In the genomic region with DNA sequence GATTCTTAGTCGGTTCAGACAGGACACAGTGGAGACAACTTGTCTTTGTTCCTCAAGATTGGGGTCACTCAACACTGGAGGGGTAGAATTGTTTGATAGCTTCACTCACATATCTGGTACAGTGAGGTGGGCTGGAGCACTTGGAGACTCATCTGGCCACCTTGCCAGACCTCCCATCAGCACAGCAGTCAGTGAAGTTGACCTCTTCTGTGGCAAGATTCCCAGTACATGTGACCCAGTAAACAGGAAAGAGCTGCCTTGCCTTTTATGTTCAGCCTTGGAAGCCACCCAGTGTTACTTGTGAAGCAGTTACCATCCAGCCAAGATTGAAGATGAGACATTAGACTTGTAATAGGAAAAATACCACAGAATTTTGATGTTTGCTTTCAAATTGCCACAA, we compare ENCODE assay signal across 8 mouse cellular contexts. TPM values are rescaled to one million over a fixed set of nuclear protein-coding genes. Genes with fewer than 3 reads are reported as not detected.
DNase-seq lines count a peak whose midpoint lies in the region; ATAC-seq lines count a peak whose summit lies in the region.

No protein-coding gene starts in this region.

- no peak overlapping the region for H3K27ac ChIP-seq in kidney, embryonic 14.5 days (ENCODE audit: low read depth, low read length)

- no peak overlapping the region for H3K4me2 ChIP-seq in kidney, embryonic 14.5 days (replicated peaks; ENCODE audit: low read depth, low read length)

- no peak overlapping the region for H3K4me3 ChIP-seq in kidney, embryonic 14.5 days (ENCODE audit: low read length)

- no peak overlapping the region for H3K9ac ChIP-seq in kidney, embryonic 14.5 days (ENCODE audit: low read depth, low read length)

- ATAC-seq in kidney, embryonic 14.5 days (ENCODE audit: low FRiP score, low TSS enrichment): no peak

- DNase-seq in kidney, adult 18-20 months: peak; percentile 73
- DNase-seq in cerebellum, postnatal 10 days: peak; percentile 43 to 44
- DNase-seq in heart, postnatal 4 days: peak; percentile 50
- DNase-seq in left cerebral cortex, postnatal 25 days (ENCODE audit: low spot score in 2 of 2): peak; percentile 28 to 67
- no peak for DNase-seq in MN1 (ENCODE audit: low spot score)
- DNase-seq in thymus, postnatal 36 days: no peak
- no peak for DNase-seq in natural killer cell, adult 2 months (ENCODE audit: low spot score in 2 of 2)

- intact Hi-C loops in left cerebral cortex, postnatal 25 days (cut with DNase I): no loop called here

- H3K27me3 ChIP-seq in kidney, embryonic 14.5 days (ENCODE audit: control insufficient read depth, insufficient read depth, low read length): no peaks in the 10 kb centered on the region

- 97% methylated on average over 1 of the region's 1 CpGs for WGBS in kidney, embryonic 14.5 days

- no peaks in the 10 kb centered on the region for H3K4me1 ChIP-seq in kidney, embryonic 14.5 days (ENCODE audit: control insufficient read depth, insufficient read depth, low read length)

- H3K36me3 ChIP-seq in kidney, embryonic 14.5 days (ENCODE audit: control insufficient read depth, insufficient read depth, low read length): peaks cover 27% of the 10 kb centered on the region; the same call in 1 of the 2 replicates

- H3K9me3 ChIP-seq in kidney, embryonic 14.5 days (ENCODE audit: control insufficient read depth, low read length): no peaks in the 10 kb centered on the region

RNA-seq across cellular contexts. Expression of a gene that starts 8.3 kb away (rescaled TPM):
- 17.8 and 29.6 TPM in 2 replicates for polyA plus RNA-seq in kidney, embryonic 14.5 days (2014; fragmentation: Nextera tagmentation; extraction: Ambion mirVana)
- total RNA-seq in heart, postnatal 4 days (2021): 100 to 1,000 TPM; 296 to 314 TPM
- total RNA-seq in left cerebral cortex, postnatal 25 days (2021): 100 to 1,000 TPM; 106 to 124 TPM

RNA-seq across cellular contexts. Expression of a gene that starts 27.5 kb away (rescaled TPM):
- polyA plus RNA-seq in kidney, embryonic 14.5 days (2014; fragmentation: Nextera tagmentation; extraction: Ambion mirVana): 44.4 and 44.5 TPM in 2 replicates
- total RNA-seq in heart, postnatal 4 days (2021): 10 to 100 TPM; 27.7 to 33.3 TPM
- total RNA-seq in left cerebral cortex, postnatal 25 days (2021): 10 to 100 TPM; 34.2 to 35.4 TPM

RNA-seq across cellular contexts. Expression of a gene that starts 45.5 kb away (rescaled TPM):
- not detected in 2 replicates for polyA plus RNA-seq in kidney, embryonic 14.5 days (2014; fragmentation: Nextera tagmentation; extraction: Ambion mirVana)
- under 1 TPM; 0.21 to 0.74 TPM for total RNA-seq in heart, postnatal 4 days (2021)
- total RNA-seq in left cerebral cortex, postnatal 25 days (2021): under 1 TPM; 0.57 to 0.76 TPM

Comparison
In these comparisons a context has a peak if more than half of its experiments do, and no peak if none do; other contexts are left out.
1. DNase-seq: peak in kidney, adult 18-20 months (single experiment), cerebellum, postnatal 10 days (2 of 2), heart, postnatal 4 days (single experiment) and left cerebral cortex, postnatal 25 days (2 of 2); none in MN1 (single experiment), thymus, postnatal 36 days (0 of 2) and natural killer cell, adult 2 months (0 of 2).